Mouse (Mus musculus): ENCODE results near the gene Kcnma1.

Gene Kcnma1

DNA sequence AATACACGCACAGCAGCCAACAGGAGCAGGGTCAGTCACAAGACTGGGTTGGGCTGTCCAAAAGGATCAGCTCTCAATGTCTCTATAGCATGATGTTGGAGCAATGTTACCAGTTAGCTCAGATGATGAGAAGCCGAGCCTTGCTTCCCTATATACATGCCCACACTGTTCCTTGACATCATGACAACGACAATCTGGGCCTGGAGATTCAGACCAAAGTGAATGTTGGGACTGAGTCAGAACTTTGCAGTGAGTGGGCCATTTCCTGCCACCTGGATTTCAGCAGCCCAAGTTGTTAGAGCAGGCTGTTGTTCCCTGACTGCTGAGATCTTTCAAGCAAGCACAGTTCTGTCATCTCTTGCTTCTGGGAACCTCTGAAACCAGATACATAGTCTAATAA, 347.9 kb downstream of the Kcnma1 start:
- DNase-seq = no peak

DNA sequence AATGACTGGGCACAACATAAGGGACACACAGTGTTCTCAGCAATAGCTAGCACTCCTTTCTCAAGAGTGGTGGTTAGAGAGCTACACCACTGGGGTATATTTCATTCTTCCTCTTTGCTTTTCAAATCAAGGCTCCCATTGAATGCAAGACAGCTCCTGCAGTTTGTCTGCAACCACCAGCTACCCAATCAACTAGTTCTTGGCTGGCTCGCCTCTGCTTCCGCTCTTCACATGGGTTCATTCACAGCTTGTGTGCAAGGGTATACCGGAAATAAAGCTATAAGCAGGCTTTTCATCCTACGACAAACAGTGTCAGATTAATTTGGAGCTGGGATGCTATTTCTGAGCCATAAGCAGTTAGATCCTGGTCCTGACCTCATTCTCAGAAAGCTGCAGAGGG, 362.6 kb downstream of the Kcnma1 start:
- no peak for DNase-seq

DNA sequence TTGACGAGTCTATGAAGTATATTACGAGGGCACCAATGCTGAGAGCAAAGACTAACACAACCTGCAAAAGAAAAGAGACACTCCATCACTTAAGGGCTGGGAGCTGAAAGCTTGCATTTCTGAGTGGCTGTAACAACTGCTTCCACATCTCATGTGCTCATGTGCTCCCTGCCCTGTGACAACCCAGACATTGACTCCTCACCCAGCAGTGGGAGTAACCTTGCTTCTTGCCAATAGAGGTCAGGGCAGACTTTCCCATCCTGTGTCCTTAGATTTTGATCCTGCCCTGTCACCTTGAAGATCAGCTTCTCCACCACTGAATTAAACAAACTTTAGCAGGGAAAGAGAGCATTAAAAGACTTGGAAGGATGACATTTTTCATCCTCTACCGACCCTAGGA, 364.2 kb downstream of the Kcnma1 start:
- no peak for DNase-seq

DNA sequence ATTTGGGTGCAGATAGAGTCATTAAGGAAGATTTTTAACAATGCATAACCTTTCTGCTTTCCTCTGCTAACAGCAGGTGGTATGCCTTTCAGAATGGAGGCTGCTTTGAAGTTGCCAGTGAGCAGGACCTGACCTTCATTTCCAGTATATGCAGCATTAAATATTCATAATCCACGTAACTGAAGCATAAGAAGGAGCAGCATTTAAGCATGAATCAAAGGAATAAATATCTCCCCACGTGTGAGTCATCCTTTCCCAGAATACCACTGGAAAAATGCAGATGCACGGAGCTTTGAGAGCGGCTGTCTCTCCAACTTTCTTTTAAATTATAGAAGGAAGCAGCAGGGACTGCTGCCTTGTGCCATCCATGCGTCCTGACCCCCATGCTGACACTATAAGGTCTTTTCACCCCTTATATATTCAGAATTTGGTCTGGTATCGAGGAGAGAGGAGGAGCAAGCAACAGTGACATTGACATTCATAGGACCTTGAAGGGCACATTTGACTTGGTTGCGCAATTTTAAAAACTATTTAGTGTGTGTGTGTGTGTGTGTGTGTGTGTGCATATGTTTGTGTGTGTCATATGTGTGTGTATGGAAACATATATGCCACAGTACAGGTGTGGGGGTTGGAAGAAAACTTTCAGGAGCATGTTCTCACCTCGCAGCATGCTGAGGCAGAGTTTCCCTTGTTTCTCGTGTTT, 368.8 kb downstream of the Kcnma1 start:
- no peak for DNase-seq

DNA sequence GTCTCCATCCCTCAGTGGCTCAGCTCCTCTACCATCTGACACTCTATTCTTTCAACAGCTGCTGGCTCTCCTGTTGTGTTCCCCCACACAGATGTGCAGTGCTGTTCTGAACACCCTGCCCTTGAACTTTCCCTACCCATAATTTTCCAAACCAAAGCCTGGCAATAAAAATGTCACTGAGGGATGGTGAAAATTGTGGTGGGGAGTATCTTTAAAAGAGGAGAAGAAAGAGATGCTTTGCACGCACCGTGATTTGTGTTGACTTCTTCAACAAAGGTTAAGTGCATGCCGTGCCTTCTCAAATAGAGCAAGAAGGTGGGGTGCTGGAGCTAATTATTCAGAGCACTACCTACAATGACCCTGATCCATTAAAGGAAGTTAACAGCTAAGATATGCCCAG, 371.1 kb downstream of the Kcnma1 start:
- no peak for DNase-seq

DNA sequence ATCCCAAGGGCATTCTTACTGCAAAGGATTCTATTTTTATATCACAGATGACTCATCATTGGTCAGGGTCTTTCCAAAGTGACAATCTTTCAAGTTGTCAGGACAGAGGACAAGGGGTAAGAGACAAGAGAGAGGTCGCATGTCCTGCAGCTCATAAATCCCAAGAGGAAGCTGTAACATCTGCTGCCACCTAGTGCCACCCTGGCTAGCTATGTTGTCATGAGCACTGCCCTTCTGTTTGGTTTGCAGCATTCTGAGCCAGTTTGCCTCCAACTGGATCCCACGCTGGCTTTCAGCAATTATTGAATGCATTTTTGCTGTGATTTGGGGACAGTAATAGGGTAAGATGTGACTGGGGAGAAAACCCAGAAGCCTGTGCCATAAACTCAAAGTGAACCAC, 373.6 kb downstream of the Kcnma1 start:
- DNase-seq = no peak

DNA sequence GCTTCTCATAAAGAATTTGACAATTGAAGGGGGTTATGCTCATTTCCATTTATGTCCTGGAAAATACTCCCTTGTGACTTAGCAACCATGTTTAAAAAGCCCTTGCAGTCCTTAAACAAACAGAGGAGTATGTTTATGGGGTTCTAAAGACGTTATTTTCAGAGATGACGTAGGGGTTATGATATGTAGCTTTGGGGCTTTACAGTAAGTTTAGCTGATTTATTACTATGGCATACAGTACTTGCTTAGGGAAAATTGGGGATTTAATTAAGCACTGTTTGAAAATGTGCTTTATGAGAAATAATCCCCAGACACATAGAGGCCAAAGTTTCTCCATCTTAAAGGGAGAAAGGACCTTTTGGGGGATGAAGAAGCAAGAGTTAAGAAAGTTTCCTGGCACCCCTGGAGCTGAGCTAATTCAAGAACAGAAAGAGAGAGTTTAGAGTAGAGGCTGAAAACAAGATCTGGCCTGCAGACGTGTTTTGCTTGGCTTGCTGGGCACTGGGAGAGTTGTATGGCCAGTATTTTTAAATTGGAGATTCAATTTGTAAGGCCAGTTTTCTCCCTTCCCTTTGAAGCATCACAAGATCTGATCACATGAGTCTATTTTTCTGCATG, 376.1 kb downstream of the Kcnma1 start:
- DNase-seq = no peak

DNA sequence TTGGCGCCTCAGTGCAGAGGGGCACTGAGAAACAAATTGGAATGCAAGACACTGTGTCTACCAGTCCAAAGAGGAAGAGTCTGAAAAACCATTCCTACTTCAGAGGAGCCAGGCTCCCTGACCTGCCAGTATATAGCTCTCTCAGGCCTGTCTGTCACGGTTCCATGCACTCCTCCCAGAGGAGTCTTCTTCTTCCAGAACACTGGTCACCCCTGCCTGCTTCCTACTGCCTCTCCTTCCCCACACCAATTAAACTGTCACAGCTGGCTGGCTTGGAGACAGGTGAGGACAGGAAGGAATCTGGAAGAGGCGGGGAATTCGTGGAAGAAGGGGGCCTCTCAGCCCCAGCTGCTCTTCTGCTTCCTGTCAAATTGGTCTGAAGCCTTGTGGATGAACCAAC, 378.4 kb downstream of the Kcnma1 start:
- DNase-seq = no peak

DNA sequence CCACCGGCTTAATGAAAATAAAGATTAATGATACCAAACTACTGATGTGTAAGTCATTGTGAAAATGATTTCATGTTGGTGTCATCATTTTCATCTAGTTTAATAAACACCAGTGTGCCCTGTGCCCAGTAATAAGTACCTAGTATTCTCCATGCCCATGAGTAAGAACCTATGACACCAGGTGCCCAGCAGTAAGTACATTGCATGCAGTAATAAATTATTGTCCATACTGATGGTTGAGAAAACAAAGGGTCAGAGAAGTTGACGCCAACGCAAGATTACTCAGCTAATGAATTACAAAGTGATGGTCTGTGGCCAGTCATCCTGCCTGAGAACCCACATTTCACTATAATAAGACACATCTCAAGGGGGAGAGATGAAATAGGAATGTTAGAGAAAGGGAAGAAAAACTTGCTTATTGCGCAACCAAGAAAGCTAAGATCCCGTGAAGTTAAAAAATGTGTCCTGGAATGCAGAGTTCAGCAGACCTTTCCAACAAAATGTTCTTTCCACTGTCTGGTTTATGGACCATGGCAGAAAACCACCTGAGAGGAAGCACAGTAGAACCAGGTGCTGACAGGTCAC, 381.2 kb downstream of the Kcnma1 start:
- no peak for DNase-seq

DNA sequence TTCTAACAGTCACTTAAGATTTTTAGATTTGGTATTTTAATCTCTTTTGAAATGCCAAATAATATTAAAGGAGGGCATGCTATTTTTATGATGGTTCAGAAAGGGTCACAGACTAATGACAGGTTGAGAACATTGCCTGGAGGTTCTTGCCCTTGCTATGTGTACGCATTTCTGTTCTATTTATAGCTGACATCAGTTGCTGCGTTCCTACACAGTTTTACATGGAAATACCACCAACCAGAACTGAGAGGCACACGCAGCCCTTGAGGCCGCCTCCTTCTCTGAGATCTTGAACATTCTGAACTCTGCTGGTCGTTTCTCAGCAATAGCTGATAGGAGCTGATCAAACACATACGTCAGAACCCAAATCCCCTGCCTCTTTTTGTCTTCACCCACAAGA, 387.4 kb downstream of the Kcnma1 start:
- DNase-seq = no peak

DNA sequence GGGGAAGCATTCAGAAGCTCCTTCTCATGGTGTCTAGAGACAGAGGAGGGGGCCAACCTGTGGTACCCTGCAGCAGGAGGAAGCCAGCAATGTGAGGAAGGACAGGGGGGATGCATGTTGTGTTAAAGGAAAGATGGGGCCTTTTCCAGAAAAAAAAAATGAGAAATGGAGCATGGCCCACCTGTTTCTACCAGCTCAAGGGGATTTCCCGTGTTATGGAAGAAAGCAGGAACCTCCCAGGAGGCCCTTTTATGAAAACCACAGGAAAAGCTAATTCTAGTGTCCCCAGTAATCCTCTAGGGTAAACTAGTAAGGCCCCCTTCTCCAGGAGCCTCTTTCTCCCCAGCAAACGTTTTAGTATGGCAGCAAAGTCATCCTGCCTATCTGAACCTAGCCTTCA, 388.2 kb downstream of the Kcnma1 start:
- no peak for DNase-seq

DNA sequence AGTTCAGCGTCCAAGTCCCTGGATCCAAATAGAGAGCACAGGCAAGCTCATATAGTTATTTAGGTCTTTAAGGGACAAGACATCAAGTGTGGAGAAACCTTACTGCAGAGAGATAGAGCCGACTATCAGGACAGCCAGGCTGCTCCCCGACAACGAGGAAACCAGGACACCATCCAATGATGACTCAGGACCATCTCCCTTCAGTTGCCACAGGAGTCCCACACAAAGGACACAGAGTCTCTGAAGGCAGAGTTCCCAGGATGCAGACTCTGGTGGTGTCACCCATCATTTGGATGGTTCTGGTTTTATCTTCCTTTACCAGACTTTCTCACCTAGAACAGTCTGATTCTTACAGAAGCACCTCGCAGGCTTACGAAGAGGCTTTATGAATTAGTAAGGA, 388.9 kb downstream of the Kcnma1 start:
- DNase-seq = no peak

DNA sequence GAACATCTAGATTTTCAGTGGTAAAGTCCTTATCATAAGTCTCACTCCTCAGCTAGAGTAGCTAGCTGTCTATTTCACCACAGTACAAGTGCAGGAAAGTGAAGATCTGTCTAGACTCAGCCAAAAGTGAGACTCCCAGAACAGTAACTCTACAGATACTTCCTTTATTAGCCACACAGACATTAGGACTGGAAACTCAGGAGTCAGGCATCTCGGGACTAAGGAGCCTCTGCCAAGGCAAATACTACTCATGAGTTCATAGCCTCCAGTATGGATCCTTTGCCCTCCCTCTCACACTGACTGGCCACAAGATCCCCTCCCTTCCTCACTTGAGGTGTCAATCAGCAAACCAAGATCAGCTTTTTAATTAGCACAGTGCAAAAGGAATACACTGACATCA, 389.8 kb downstream of the Kcnma1 start:
- DNase-seq = no peak

DNA sequence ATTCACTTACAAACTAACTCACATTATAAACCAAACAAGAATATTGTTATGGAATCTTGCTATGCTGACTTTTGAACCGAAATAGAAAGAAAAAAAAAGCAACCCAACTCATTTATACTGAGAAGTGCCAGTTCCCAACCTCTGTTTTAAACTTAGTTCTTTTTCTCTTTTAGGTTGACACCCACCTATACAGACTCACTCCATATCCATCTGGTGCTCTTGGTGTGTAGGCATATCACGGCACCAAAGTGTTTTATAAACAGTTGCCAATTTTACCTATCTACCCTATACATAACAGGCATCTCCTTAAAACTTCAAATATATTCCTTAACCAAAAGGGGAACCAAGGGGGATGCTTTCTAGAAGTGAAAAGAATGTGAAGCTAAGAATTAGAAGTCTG, 393.6 kb downstream of the Kcnma1 start:
- DNase-seq = no peak

DNA sequence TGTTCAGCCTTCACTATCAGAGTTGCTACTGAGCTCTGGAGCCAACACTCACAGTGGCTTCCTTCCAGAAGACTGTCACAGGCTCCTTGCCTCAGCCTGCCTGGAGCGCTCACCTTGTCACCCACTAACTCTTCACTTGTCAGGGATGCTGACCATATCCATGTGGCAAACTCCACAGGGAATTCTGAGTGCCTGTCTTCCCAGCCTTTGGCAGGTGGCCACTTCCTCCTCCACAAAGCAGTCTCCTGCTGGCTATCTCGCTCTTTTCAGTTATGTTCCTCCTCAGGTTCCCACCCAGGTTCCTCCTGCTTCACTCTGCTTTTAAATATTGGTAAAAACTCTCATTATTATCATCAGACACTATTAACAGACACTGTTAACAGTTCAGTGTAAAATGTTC, 395.3 kb downstream of the Kcnma1 start:
- no peak for DNase-seq

DNA sequence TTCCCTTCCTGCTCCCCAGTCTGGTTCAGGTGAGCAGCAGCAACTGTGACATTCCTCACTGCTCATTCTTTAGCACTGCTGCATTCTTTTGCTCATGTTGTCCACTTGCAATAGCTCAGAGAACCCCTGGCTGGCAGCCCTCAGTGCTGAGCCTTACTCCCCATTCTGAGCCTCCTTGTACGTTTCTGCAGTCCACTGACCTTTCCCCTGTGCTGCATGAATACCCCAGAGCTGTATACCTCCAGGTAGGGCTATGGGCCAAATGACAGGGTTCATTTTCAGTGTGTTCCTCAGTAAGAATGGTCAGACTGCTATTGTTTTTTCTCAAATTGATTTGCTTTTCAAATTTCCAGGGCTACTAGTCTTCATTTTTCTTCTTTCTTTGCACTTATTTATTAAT, 396.2 kb downstream of the Kcnma1 start:
- DNase-seq = no peak

DNA sequence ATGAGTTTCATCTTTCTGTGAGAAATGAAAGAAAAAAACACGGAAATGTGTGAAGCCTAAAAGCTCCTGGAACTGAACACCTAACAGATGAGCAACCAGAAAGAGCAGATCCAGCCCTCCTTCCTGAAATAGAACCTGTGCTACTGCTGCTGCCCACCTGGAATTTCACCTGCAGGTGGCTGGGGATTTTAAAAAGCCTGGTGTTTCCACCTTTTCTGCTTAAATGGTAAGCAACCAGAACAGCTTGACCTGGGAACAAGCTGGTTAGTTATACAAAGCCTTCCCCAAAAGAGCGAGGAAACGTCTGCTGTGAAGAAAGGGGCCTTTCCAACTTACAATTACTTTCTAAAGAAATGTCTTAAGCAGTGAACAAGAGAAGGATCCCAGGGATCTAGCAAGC, 404.2 kb downstream of the Kcnma1 start:
- DNase-seq = no peak

DNA sequence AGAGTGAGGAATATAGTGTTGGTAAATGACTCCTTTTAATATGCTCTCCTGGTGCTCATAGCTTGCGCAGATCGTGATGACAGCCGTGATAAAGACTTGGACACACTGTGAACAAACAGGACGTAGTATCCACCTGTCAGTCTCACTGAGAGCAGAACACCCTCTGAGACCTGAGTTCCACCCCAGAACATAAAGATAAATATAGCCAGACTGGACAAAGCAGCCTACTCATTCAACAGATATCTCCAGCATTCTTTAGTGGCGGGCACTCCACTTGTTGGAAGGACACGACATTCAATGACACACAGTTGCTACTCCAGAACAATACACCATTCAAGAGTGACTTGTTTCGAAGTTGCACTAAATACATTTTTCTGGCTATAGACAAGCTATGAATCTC, 408.6 kb downstream of the Kcnma1 start:
- DNase-seq = no peak

DNA sequence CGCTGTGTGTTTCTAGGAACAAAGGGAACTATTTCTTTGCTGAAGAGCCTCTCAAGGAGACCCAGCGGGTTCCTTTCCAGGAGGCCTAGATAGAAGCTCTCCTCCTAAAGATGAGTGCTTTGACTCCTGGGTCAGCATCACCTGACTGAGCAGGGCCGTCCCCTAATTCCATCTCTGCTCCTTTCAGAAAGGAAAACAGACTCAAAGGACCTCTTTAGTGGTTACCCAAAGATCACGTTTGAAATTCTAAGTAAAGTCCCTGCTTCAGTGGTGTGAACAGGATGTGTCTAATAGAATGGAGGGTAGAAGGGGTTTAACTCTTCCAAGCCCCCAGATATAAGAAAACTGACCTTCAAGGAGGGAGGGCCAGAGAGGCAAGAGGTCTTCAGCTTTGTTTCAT, 411.4 kb downstream of the Kcnma1 start:
- DNase-seq = no peak

DNA sequence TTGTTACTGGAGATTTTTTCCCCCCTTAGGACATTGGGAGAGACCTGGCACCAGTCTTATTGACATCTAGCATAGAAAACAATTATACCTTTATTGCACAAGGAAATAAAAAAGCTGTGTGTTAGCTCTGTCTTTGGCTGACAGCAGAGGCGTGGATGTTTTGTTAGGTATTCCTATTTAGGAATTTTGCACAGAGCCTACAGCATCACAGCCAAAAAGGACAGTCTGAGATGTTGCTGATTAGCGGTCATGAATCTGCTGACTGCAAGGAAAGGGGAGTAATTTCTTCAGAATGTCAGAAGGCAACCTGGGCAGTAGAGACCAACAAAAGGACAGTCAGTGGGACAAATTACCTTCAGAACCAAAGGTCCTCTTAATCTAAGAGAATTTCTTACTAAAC, 412.2 kb downstream of the Kcnma1 start:
- no peak for DNase-seq

DNA sequence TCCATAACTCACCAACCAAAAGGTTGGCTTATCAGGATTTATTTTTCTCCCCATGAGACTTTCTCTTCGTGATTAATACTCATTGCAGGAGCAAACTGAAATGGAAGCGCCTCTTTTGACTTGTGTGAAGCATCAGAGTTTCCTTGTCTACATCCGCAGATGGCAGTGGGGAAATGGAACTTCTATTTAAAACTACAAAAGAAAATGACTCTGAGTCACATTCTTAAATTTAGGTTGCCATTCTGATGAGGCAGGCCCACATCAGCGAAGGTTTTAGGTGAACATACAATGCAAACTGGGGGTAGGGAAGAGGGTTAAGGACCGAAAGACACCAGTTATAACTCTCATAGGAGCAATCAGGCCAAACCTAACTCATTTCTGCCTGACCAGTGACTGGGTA, 419.7 kb downstream of the Kcnma1 start:
- no peak for DNase-seq

DNA sequence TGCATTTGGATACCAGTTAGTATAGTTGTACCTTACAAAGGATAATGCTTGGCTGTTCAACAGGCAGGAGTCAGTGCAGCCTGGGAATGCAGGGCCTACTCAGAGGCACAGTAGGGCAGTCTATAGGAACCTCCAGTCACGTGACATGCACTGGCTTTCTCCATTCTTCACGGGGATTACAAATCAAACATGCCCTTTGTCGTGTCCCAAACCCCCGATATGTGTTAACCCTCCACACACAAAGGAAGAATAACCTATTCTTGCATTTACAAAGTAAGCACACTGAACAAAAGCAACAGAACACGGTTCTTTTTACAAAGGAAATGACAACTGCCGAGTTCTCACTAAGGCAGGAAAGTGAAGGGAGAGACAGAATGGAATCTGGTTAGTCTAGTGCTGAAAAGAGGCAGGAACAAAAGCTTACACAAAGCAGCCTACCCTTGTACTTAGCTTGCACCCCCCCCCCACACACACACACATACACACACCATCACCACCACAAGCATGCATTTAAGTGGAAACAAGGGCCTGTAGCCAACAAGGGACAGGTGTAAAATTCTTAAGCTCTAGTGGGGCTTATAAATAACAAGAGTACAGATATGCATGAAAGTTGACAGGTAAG, 421.4 kb downstream of the Kcnma1 start:
- DNase-seq = no peak

DNA sequence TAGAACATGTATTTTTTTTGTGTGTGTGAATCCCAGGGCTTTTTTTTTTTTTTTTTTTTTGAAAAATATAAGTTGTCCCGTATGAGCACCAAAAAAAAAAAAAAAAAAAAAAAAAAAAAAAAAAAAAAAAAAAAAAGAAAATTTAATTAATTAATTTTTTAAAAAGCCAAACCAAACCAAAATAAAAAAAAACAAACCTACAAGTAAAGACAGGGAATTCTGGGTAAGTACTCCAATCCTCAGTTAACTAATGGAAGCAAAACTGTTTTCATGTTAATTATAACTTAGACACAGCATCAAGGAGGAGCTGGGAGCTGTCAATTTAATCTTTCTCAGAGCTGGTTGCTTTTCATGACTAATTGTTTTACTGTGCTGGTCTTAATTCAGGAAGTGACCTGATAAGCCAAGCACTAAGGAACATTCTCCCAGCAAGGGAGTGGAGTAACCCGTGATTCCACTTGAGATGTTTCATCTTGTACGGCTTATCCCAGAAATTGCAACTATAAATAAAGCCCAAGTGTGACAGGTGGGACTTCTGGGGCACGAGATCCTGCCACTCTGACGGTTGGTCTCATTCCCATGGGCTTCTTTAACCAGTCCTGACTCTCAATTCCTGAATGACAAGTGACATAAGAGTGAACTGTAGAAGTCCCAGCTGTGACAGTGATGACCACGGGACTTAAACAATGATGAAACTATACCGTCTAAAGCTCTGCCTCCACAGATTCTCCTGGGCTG, 424.4 kb downstream of the Kcnma1 start:
- no peak for DNase-seq

DNA sequence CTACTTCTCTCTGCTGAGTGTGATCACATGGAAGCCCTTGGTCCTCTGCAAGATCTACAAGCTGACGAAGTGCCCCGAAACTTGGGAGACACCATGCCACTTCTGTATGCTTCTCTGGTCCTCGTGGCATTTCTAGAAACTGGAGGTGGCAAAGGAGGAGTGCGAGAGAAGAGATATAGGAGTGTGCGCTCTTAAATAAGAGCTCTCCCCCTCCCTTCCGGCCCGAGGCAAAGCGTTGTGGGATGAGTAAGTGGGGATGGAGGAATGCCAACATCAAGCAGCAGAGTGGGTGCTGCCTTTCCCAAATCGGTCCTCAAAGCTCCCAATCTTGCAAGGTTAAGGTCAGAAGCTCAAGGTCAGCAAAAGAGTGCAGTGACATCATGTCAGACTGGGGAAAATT, 426.8 kb downstream of the Kcnma1 start:
- no peak for DNase-seq

Measured in thymus, postnatal 36 days (tissue).